Mouse (Mus musculus): ENCODE measurements around the gene E4f1. TPM values are rescaled to one million over a fixed set of nuclear protein-coding genes. Genes with fewer than 3 reads are reported as not detected.

E4f1 gene
- polyA plus RNA-seq, 1 experiment = 89.5 TPM

DNA sequence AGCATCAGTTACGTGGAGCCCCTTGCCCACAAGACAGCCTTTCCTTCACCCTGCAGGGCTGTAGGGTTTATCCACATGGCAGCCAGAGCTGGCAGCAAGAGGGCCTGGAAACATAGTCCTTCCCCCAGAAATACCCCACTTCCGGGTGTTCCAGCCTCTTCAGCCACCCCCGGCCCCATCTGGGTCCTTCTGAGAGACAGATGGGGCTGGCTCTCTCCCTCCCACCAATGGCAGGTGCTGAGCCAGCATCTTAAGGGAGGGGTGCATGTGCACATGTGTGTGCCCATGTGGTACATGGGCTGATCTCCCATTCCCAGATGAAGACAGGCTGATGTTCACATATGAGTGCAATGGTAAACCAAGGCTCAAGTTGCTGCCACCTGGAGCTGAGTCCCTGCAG is 25.3 kb upstream of the E4f1 start:
- peak; percentile 28 for DNase-seq (ENCODE audit: low read depth)
- no peak for TF ChIP-seq POLR2A (IDR thresholded peaks at IDR 0.05; ENCODE audit: borderline replicate concordance, extremely low read depth, insufficient read depth, insufficient read length, poor library complexity, severe bottlenecking)
- no peak for TF ChIP-seq CTCF (IDR thresholded peaks at IDR 0.05; ENCODE audit: borderline replicate concordance, extremely low read depth, insufficient read depth, insufficient read length)

DNA sequence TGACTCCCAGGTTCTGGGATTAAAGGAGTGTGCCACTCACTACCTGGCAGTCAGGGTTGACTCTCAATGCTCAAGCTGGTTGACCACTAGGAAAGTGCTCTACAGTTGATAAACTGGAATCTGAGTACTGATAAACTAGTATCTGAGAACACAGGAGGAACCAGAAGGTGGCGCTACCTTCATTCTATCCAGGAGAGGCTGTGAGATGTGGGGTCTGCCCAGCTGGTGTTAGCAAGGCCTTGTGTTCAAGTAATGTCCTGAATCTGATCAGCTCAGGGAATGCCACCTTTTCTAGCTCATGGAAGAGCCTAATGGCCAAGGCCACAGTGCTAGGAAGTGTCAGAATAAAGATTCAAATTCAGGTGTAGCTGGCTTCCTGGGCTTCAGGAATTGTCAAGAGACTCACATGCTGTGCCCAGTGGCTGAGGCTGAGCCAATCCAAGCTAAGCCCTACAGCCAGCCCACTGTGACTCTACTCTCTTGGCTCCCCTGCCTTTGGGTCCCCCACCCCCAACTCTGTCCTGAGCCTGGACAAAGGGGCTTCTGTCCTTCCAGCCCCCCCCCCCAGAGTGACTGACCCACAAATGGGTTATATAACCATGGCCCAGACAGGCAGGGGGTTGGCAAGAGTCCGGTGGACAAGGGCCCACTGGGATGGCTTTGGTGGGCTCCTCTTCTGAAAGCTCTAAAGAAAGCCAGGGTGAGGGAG is 24.7 kb upstream of the E4f1 start:
- DNase-seq (ENCODE audit: low read depth) = peak; percentile 66
- peak; percentile 45; the same call in 1 of the 2 replicates for TF ChIP-seq CTCF (IDR thresholded peaks at IDR 0.05; ENCODE audit: borderline replicate concordance, extremely low read depth, insufficient read depth, insufficient read length)
- no peak for TF ChIP-seq POLR2A (IDR thresholded peaks at IDR 0.05; ENCODE audit: borderline replicate concordance, extremely low read depth, insufficient read depth, insufficient read length, poor library complexity, severe bottlenecking)

DNA sequence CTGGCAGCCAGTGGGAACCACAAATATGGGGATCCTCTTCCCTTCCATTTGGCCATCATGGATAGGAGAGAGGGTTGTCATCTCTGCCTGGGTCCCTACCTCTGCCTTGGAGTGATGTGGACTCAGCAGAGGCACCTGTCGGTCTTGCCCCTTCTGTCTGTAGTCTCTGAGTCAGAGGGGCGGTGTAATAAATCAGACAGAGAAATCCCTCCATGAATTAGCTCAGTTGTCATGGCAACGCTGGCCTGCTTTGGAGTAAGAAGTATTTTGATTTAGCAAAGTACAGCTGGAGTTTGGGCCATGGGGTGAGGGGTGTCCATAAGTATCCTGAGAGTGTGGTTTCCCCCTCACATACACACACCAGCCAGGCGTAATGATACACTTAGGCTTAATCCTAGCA is 20.3 kb upstream of the E4f1 start:
- no peak for TF ChIP-seq POLR2A (IDR thresholded peaks at IDR 0.05; ENCODE audit: borderline replicate concordance, extremely low read depth, insufficient read depth, insufficient read length, poor library complexity, severe bottlenecking)
- no peak for TF ChIP-seq CTCF (IDR thresholded peaks at IDR 0.05; ENCODE audit: borderline replicate concordance, extremely low read depth, insufficient read depth, insufficient read length)
- DNase-seq (ENCODE audit: low read depth) = peak; percentile 65

DNA sequence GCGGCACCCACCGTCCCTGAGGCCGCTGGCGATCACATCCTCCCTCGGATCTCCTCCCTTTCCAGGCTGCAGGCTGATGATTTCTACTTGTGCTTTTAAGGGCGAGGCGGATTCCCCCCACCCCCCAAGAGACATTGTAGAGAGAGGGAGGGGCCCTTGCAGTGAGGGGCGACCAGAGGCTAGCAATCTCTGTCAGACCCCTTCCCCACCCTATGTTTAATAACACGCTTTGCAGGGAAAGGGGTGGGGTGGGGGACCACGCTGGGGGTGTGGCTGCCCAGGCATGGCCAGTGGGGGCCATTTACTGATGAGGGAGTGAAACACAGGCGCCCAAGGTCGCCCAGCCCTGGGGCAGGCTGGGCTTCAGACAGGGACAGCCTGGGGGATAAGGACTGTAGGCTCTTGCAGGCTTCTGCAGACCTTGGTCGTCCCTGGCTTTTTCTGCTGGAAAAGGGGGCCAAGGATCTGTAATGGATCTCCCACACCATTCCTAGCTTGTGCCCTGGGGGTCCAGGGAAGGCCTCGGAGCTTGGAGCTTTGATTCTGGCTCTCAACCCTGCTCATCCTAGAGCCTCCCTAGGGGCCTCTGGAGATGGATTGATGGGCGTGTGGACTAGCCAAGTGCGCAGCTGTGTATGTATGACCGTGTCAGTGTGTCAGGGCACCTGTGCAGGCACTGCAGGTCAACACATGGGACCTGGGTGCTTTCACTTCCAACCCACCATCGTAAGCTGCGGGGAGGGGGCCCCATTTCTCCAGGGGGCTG is 19.3 kb upstream of the E4f1 start:
- no peak for DNase-seq (ENCODE audit: low read depth)
- TF ChIP-seq CTCF (IDR thresholded peaks at IDR 0.05; ENCODE audit: borderline replicate concordance, extremely low read depth, insufficient read depth, insufficient read length) (no peak), POLR2A (IDR thresholded peaks at IDR 0.05; ENCODE audit: borderline replicate concordance, extremely low read depth, insufficient read depth, insufficient read length, poor library complexity, severe bottlenecking) (0 out of 2 replicates have a peak, but pooled peaks have one; percentile 5)

GRCm38 (mm10) chr17:24488662-24489264 is 18.6 kb upstream of the E4f1 start:
- DNase-seq (ENCODE audit: low read depth) = peak; percentile 72
- TF ChIP-seq CTCF (IDR thresholded peaks at IDR 0.05; ENCODE audit: borderline replicate concordance, extremely low read depth, insufficient read depth, insufficient read length) (no peak), POLR2A (IDR thresholded peaks at IDR 0.05; ENCODE audit: borderline replicate concordance, extremely low read depth, insufficient read depth, insufficient read length, poor library complexity, severe bottlenecking) (0 out of 2 replicates have a peak, but pooled peaks have one; percentile 20)

DNA sequence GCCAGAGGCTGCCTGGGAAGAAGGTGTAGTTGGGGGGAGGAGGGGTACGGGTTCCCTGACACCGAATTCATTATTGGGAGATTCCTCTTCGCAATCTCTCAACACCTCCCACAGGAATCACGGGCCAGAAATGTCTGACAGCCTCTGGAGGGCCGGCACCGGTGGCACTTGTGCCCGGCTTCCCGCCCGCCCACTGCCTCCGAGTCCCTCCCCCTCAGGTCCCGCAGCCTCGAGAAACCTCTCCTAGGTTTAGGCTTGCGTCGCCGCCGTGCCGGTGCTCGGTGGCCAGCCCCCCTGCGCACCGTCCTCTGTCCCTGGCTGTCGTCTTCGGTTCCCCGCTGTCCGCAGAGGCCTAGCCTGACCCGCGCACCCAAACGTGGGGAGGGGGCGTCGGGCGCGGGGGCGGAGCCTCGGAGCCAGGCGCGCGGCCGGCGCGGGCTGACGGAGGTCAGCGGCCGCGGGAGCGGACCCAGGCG is 18.1 kb upstream of the E4f1 start, which contains the start of gene Caskin1:
TSS of gene Caskin1 (plus strand) at position 416 of the 476 bp plus-strand sequence.
- DNase-seq (ENCODE audit: low read depth) = peak; percentile 66
- no peak for TF ChIP-seq CTCF (IDR thresholded peaks at IDR 0.05; ENCODE audit: borderline replicate concordance, extremely low read depth, insufficient read depth, insufficient read length)
- TF ChIP-seq POLR2A (IDR thresholded peaks at IDR 0.05; ENCODE audit: borderline replicate concordance, extremely low read depth, insufficient read depth, insufficient read length, poor library complexity, severe bottlenecking) = peak; percentile 49

DNA sequence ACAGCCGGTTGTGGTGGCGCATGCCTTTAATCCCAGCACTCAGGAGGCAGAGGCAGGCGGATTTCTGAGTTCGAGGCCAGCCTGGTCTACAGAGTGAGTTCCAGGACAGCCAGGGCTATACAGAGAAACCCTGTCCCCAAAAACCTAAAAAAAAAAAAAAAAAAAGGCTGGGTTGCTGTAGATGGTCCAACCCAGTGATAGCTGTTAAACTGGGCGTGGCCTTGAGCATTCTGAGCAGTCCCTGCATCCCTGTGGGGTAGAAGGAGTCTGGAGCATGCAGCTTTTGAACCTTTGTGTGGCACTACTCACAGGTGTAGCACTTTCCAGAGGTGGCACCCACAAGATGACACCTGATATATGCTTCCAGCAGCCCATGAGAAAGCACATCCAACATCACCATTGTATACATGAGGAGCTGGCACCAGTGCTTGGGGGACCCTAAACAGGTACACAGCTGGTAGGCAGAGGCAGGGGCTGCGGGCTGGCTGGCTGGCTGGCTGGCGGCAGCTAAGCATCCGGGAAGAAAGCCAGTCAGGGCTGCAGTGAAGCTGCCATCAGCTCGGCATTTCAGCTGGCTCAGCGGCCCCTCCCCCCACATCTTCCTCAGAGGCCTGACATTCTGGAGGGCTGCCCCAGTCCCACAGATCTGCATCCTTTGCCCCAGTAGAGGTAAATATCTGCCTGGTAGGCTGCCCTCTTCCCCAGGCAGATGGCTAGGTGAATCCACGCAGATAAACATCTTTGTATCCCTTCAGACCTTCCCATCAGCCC is 15.2 kb upstream of the E4f1 start:
- peak; percentile 82 for DNase-seq (ENCODE audit: low read depth)
- TF ChIP-seq POLR2A (IDR thresholded peaks at IDR 0.05; ENCODE audit: borderline replicate concordance, extremely low read depth, insufficient read depth, insufficient read length, poor library complexity, severe bottlenecking) (no peak), CTCF (IDR thresholded peaks at IDR 0.05; ENCODE audit: borderline replicate concordance, extremely low read depth, insufficient read depth, insufficient read length) (no peak)

DNA sequence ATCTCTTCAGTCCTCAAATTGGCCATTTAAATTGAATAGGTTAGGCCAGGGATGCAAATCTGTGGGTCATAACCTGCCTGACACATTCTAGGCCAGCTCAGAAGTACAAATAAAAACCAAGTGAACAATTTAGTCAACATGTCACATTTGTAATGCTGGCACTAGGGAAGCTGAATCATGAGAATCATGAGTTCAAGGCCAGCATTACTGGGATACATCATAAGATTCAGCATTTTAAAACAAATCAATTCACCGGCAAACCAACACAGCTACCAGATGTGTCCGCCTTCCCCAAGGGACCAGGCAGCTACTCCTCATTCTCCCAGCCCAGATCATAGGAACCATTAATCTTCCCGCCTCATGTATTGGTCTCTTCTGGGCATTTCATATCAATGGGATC is 13.4 kb upstream of the E4f1 start:
- no peak for TF ChIP-seq CTCF (IDR thresholded peaks at IDR 0.05; ENCODE audit: borderline replicate concordance, extremely low read depth, insufficient read depth, insufficient read length)
- no peak for TF ChIP-seq POLR2A (IDR thresholded peaks at IDR 0.05; ENCODE audit: borderline replicate concordance, extremely low read depth, insufficient read depth, insufficient read length, poor library complexity, severe bottlenecking)
- no peak for DNase-seq (ENCODE audit: low read depth)

DNA sequence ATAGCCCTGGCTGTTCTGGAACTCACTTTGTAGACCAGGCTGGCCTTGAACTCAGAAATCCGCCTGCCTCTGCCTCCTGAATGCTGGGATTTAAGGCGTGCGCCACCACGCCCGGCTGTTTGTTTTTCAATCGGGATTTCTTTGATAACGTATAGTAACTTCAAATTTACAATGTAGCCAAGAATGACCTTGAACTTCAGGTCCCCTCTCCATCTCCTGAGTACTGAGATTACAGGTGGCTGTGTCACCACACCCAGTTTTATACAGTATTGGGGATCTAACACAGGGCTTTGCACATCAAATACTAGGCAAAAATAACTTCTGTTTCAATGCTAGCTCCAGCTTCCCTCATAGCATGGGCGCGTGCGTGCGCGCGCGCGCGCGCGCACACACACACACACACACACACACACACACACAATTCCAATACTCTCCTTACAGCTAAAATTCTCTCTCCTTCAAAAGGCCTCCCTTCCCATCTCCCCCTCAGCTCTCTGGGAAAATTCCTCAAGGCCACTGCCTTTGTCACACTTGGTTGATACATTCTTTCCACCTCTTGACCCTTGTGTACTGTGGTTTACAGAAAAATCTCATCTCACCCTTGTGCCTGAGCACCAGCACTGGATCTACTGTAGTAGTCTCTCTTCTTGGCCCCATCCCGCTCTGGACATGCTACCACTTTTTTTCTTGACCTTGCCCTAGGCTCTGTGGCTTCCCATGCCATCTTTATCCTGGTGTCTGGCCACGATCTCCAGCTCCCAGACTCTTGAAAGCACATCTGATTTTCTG is 11.1 kb upstream of the E4f1 start:
- no peak for DNase-seq (ENCODE audit: low read depth)
- TF ChIP-seq POLR2A (IDR thresholded peaks at IDR 0.05; ENCODE audit: borderline replicate concordance, extremely low read depth, insufficient read depth, insufficient read length, poor library complexity, severe bottlenecking) (no peak), CTCF (IDR thresholded peaks at IDR 0.05; ENCODE audit: borderline replicate concordance, extremely low read depth, insufficient read depth, insufficient read length) (no peak)

All from brain, embryonic 14.5 days (tissue).